Mouse (Mus musculus) hematopoietic stem cell, adult 5-6 weeks (primary cell): ENCODE measurements around the gene 1700025G04Rik. TPM values are rescaled to one million over a fixed set of nuclear protein-coding genes. Genes with fewer than 3 reads are reported as not detected.
"Not testable (repeated sequence)": the region's sequence is repeated elsewhere in the genome, so short reads cannot be mapped to it uniquely, and the experiment has no call there.

Experiments
- ATAC-seq, 2 experiments: fragments of 125-278 bp in 1 of 2; replicated peaks in 1 of 2; 2 replicates each; pipeline ENCODE4 v1.8.0; 2016 to 2017; ENCODE audit warnings: inconsistent platforms in 2 of 2, mild to moderate bottlenecking in 2 of 2, moderate number of reproducible peaks in 2 of 2, low read depth in 1 of 2, moderate TSS enrichment in 1 of 2; ENCODE audit not compliant: low FRiP score in 2 of 2, poor library complexity in 2 of 2, severe bottlenecking in 2 of 2, insufficient read depth in 1 of 2, low TSS enrichment in 1 of 2
- total RNA-seq: library from RNA; stranded (forward); fragments of 172-1452, 232-1000 nt; gene quantifications from 2 replicates; pipeline ENCODE4 v1.2.3, GENCODE M21; 2017

The 1700025G04Rik gene
- total RNA-seq, 1 experiment from 2014 or later: 21.9 TPM

- ATAC-seq: peak in 1 of 2 experiments; percentile 37; a peak in 1 of 4 replicates
Observed at GRCm38 (mm10) chr1:151820457-151820856, 269.5 kb downstream of the 1700025G04Rik start.

- ATAC-seq: peak in 1 of 2 experiments; percentile 59; a peak in 1 of 4 replicates
Observed at GRCm38 (mm10) chr1:151819190-151819589, 270.7 kb downstream of the 1700025G04Rik start.

- no peak for ATAC-seq
Observed at GRCm38 (mm10) chr1:151816051-151816450, 273.9 kb downstream of the 1700025G04Rik start.

- ATAC-seq: no peak
Observed at GRCm38 (mm10) chr1:151812004-151812712, 277.8 kb downstream of the 1700025G04Rik start.

- no peak for ATAC-seq
Observed at GRCm38 (mm10) chr1:151811456-151811855, 278.5 kb downstream of the 1700025G04Rik start.

GRCm38 (mm10) chr1:151810628-151811421 lies 279.1 kb downstream of the 1700025G04Rik start:
- no peak for ATAC-seq

- no peak for ATAC-seq
Observed at GRCm38 (mm10) chr1:151807286-151807685, 282.6 kb downstream of the 1700025G04Rik start.

GRCm38 (mm10) chr1:151802795-151803194 lies 287.1 kb downstream of the 1700025G04Rik start:
- ATAC-seq: not testable (repeated sequence)
